Mouse (Mus musculus): Measurements from ENCODE around the gene Dctn2. TPM values are rescaled to one million over a fixed set of nuclear protein-coding genes. Genes with fewer than 3 reads are reported as not detected.
"Not testable (repeated sequence)": the region's sequence is repeated elsewhere in the genome, so short reads cannot be mapped to it uniquely, and the experiment has no call there.

Dctn2 gene
- polyA plus RNA-seq, 1 experiment from 2014 or later, result 210 TPM

- H3K9me3 ChIP-seq (ENCODE audit: control insufficient read depth, low read length), result no peaks in the 10 kb centered on the region
- H3K36me3 ChIP-seq (ENCODE audit: control insufficient read depth, insufficient read depth, low read length), result peaks cover 12% of the 10 kb centered on the region
- no peak overlapping the region for H3K4me3 ChIP-seq (ENCODE audit: low read depth, low read length)
- ATAC-seq (ENCODE audit: low FRiP score), result no peak
- no peak overlapping the region for H3K4me2 ChIP-seq (replicated peaks; ENCODE audit: low read depth, low read length)
- no peak for DNase-seq (ENCODE audit: low spot score)
- no peaks in the 10 kb centered on the region for H3K27me3 ChIP-seq (ENCODE audit: control insufficient read depth, insufficient read depth, low read length)
- no peak overlapping the region for H3K27ac ChIP-seq (ENCODE audit: low read depth, low read length)
- no peak overlapping the region for H3K9ac ChIP-seq (ENCODE audit: low read depth, low read length)
- 92% methylated on average over 10 of the region's 10 CpGs for WGBS
- no peaks in the 10 kb centered on the region; the same call in 1 of the 2 replicates for H3K4me1 ChIP-seq (replicated peaks; ENCODE audit: control insufficient read depth, insufficient read depth, low read length)
Measured at GRCm38 (mm10) chr10:127294895-127295510, 28.8 kb downstream of the Dctn2 start.

- no peaks in the 10 kb centered on the region for H3K9me3 ChIP-seq (ENCODE audit: control insufficient read depth, low read length)
- WGBS, result 95% methylated on average over 24 of the region's 24 CpGs
- H3K4me1 ChIP-seq (replicated peaks; ENCODE audit: control insufficient read depth, insufficient read depth, low read length), result no peaks in the 10 kb centered on the region; the same call in 1 of the 2 replicates
- no peak for DNase-seq (ENCODE audit: low spot score)
- no peak overlapping the region for H3K27ac ChIP-seq (ENCODE audit: low read depth, low read length)
- no peak overlapping the region for H3K4me2 ChIP-seq (replicated peaks; ENCODE audit: low read depth, low read length)
- ATAC-seq (ENCODE audit: low FRiP score), result no peak
- H3K9ac ChIP-seq (ENCODE audit: low read depth, low read length), result no peak overlapping the region
- H3K27me3 ChIP-seq (ENCODE audit: control insufficient read depth, insufficient read depth, low read length), result no peaks in the 10 kb centered on the region
- H3K4me3 ChIP-seq (ENCODE audit: low read depth, low read length), result no peak overlapping the region
- peaks cover 16% of the 10 kb centered on the region for H3K36me3 ChIP-seq (ENCODE audit: control insufficient read depth, insufficient read depth, low read length)
Measured at GRCm38 (mm10) chr10:127295986-127296794, 30.0 kb downstream of the Dctn2 start.

DNA sequence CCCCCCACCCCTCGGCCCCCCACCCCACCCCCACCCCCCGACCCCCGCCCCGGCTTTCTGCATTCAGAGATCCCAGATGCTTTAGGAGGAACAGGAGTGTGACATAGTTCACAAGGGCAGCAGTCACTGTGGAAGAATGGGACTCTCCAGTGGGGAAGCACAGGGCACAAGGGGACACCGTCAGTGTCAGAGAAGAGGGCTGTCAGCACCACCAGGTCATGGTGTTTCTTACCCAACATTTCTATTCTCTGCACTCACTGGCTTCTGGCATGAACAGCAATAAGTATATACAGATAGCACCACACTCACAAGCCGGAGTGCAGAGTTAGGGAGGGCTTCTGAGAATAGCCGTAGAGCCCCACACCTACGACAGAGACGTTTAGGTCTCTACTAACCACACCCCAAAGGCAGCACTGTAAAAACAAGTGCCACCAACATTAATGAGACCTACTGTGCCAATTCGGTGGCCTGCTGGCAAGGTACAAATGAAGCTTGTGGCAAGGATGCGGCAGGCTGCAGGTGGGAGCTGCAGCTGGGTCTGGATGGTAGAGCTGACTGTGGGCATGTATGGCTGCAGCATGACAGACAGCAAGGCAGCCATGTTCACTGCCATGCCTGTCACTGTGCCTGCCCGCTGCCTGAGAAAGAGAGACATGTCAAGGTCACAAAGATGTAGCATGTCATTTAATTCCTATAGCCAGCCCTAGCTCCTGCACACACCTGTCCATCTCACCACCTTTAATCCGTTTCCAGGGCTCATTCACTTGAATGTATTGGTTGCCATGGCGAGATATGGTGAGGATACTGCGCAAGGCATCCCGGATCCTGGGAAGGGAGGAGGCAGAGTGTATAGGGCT, 31.1 kb downstream of the Dctn2 start:
- H3K9ac ChIP-seq (ENCODE audit: low read depth, low read length), result no peak overlapping the region
- peaks cover 20% of the 10 kb centered on the region for H3K36me3 ChIP-seq (ENCODE audit: control insufficient read depth, insufficient read depth, low read length)
- no peaks in the 10 kb centered on the region for H3K4me1 ChIP-seq (replicated peaks; ENCODE audit: control insufficient read depth, insufficient read depth, low read length)
- H3K27me3 ChIP-seq (ENCODE audit: control insufficient read depth, insufficient read depth, low read length), result no peaks in the 10 kb centered on the region
- H3K9me3 ChIP-seq (ENCODE audit: control insufficient read depth, low read length), result no peaks in the 10 kb centered on the region
- 87% methylated on average over 16 of the region's 16 CpGs for WGBS
- ATAC-seq (ENCODE audit: low FRiP score) (no peak), DNase-seq (ENCODE audit: low spot score) (no peak)
- H3K27ac ChIP-seq (ENCODE audit: low read depth, low read length), result no peak overlapping the region
- no peak overlapping the region for H3K4me2 ChIP-seq (replicated peaks; ENCODE audit: low read depth, low read length)
- H3K4me3 ChIP-seq (ENCODE audit: low read depth, low read length), result no peak overlapping the region

- Histone ChIP-seq H3K27ac (ENCODE audit: low read depth, low read length) (no peak overlapping the region), H3K4me1 (replicated peaks; ENCODE audit: control insufficient read depth, insufficient read depth, low read length) (no peaks in the 10 kb centered on the region), H3K4me2 (replicated peaks; ENCODE audit: low read depth, low read length) (no peak overlapping the region), H3K4me3 (ENCODE audit: low read depth, low read length) (no peak overlapping the region), H3K36me3 (ENCODE audit: control insufficient read depth, insufficient read depth, low read length) (peaks cover 22% of the 10 kb centered on the region), H3K9ac (ENCODE audit: low read depth, low read length) (no peak overlapping the region), H3K27me3 (ENCODE audit: control insufficient read depth, insufficient read depth, low read length) (no peaks in the 10 kb centered on the region), H3K9me3 (ENCODE audit: control insufficient read depth, low read length) (no peaks in the 10 kb centered on the region)
- no peak for ATAC-seq (ENCODE audit: low FRiP score)
- WGBS, result 93% methylated on average over 6 of the region's 6 CpGs
- no peak for DNase-seq (ENCODE audit: low spot score)
Measured at GRCm38 (mm10) chr10:127300361-127300760, 34.2 kb downstream of the Dctn2 start.

DNA sequence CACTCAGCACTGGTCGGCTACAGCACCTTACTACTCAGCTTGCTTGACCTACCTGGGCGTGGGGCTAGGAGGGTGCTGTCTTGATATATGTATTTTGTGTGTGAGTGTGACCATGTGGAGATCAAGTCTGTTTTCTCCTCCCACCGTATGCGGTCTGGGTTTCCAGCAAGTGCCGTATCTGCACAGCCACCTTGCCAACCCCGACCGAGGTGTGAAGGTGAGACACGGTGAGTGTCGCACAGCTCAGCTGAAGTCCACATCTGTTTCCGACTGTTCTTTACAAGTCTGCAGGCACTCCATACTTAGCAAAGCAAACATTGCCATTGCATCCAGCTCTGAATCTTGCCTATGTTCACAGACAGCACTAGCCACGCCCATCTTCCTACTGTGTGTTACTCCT, 37.0 kb downstream of the Dctn2 start:
- H3K9me3 ChIP-seq (ENCODE audit: control insufficient read depth, low read length), result no peaks in the 10 kb centered on the region
- WGBS, result 94% methylated on average over 11 of the region's 11 CpGs
- no peak for DNase-seq (ENCODE audit: low spot score)
- H3K9ac ChIP-seq (ENCODE audit: low read depth, low read length), result no peak overlapping the region
- no peaks in the 10 kb centered on the region for H3K4me1 ChIP-seq (replicated peaks; ENCODE audit: control insufficient read depth, insufficient read depth, low read length)
- peaks cover 21% of the 10 kb centered on the region for H3K36me3 ChIP-seq (ENCODE audit: control insufficient read depth, insufficient read depth, low read length)
- no peak for ATAC-seq (ENCODE audit: low FRiP score)
- H3K27me3 ChIP-seq (ENCODE audit: control insufficient read depth, insufficient read depth, low read length), result no peaks in the 10 kb centered on the region
- no peak overlapping the region for H3K27ac ChIP-seq (ENCODE audit: low read depth, low read length)
- no peak overlapping the region for H3K4me3 ChIP-seq (ENCODE audit: low read depth, low read length)
- no peak overlapping the region for H3K4me2 ChIP-seq (replicated peaks; ENCODE audit: low read depth, low read length)

DNA sequence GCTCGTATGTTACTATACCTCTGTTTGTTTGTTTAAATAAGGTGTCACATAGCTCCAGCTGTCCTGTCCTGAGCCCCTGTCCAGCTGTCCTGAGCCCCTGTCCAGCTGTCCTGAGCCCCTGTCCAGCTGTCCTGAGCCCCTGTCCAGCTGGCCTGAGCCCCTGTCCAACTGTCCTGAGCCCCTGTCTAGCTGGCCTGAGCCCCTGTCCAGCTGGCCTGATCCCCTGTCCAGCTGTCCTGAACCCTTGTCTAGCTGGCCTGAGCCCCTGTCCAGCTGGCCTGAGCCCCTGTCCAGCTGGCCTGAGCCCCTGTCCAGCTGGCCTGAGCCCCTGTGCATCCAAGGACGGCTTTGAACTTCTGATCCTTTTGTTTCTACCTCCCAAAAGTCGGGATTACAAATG, 43.0 kb downstream of the Dctn2 start:
- DNase-seq (ENCODE audit: low spot score); H3K27ac ChIP-seq (ENCODE audit: low read depth, low read length); H3K4me1 ChIP-seq (replicated peaks; ENCODE audit: control insufficient read depth, insufficient read depth, low read length); H3K4me2 ChIP-seq (replicated peaks; ENCODE audit: low read depth, low read length); H3K9ac ChIP-seq (ENCODE audit: low read depth, low read length); H3K4me3 ChIP-seq (ENCODE audit: low read depth, low read length); ATAC-seq (ENCODE audit: low FRiP score); H3K9me3 ChIP-seq (ENCODE audit: control insufficient read depth, low read length); H3K27me3 ChIP-seq (ENCODE audit: control insufficient read depth, insufficient read depth, low read length): not testable (repeated sequence)
- peaks cover 14% of the 10 kb centered on the region; the same call in 1 of the 2 replicates for H3K36me3 ChIP-seq (ENCODE audit: control insufficient read depth, insufficient read depth, low read length)
- WGBS, result 96% methylated on average over 3 of the region's 3 CpGs

DNA sequence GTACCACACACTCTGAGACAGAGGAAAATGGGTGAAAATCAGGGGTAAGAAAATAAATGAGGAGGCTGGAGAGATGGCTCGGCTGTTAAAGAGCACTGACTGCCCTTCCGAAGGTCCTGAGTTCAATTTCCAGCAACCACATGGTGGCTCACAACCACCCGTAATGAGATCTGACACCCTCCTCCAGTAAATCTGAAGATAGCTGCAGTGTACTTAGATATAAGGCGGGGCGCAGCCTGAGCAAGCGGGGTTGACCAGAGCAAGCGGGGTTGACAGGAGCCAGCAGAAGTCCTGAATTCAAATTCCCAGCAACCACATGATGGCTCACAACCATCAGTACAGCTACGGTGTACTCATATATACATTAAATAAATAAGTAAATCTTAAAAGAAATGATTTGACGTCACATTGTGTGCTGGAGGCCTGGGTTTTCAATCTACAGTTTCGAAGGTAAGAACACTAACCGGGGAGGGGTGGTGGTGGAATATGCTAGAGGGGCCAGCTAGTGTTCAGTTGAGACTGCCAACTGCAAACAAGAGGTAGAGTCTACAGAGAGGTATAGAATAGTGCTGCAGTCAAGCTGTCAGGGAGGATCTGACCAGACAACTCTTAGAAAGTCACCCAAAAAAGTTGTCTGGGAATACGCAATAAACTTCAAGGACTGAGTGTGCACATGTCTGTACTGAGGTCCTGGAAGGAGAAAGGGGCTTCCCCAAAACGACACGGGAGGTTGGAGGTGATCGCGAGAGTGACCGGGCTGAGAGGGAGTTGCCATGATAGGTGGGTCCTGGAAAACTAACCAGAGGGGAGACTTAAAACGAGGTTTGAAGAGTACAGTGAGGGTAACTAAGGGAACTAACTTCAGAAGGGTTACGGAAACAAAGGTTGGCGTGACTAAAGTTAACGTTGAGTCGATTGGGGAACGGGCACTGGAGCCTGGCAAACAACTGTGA, 44.6 kb downstream of the Dctn2 start:
- Histone ChIP-seq H3K9ac (ENCODE audit: low read depth, low read length) (peak overlapping the region; percentile 75), H3K36me3 (ENCODE audit: control insufficient read depth, insufficient read depth, low read length) (peaks cover 10% of the 10 kb centered on the region; the same call in 1 of the 2 replicates), H3K4me2 (replicated peaks; ENCODE audit: low read depth, low read length) (peak overlapping the region; percentile 51), H3K27me3 (ENCODE audit: control insufficient read depth, insufficient read depth, low read length) (no peaks in the 10 kb centered on the region), H3K9me3 (ENCODE audit: control insufficient read depth, low read length) (no peaks in the 10 kb centered on the region), H3K4me3 (ENCODE audit: low read depth, low read length) (peak overlapping the region; percentile 85), H3K4me1 (replicated peaks; ENCODE audit: control insufficient read depth, insufficient read depth, low read length) (peaks cover 4% of the 10 kb centered on the region; the same call in 1 of the 2 replicates), H3K27ac (ENCODE audit: low read depth, low read length) (peak overlapping the region; percentile 68)
- WGBS, result 38% methylated on average over 23 of the region's 23 CpGs
- ATAC-seq (ENCODE audit: low FRiP score) (peak; percentile 53), DNase-seq (ENCODE audit: low spot score) (no peak)
